Mouse (Mus musculus) intestine, embryonic 14.5 days (tissue): ENCODE measurements at regions not wholly inside any gene's neighbourhood (a gene's known extent, or its start where the extent isn't known, plus 50 kb on each side); places are given as distances from the start of the nearest gene placed in this dataset.

ENCODE experiments used
- ATAC-seq: fragments of 200-750 bp; cut with Nextera tagmentation; replicated peaks from 2 replicates; pipeline ENCODE4 v1.8.0; 2017; ENCODE audit warnings: low read depth, moderate number of reproducible peaks, moderate TSS enrichment, moderate library complexity; ENCODE audit not compliant: low FRiP score, low TSS enrichment
- DNase-seq: peaks from one replicate; pipeline ENCODE4 v3.0.0-alpha.2; 2018; ENCODE audit warnings: low spot score
- H3K27ac ChIP-seq: fragments of 300-500 bp; sonication (generic); 2 replicates; pipeline ENCODE4 v1.5.1; 2014; ENCODE audit warnings: low read depth, mild to moderate bottlenecking, control low read depth
- H3K27me3 ChIP-seq: fragments of 300-500 bp; sonication (generic); replicated peaks from 2 replicates; pipeline ENCODE4 v1.6.1; 2014; ENCODE audit warnings: low read length, control low read depth; ENCODE audit not compliant: control insufficient read depth, insufficient read depth
- H3K36me3 ChIP-seq: fragments of 300-500 bp; sonication (generic); 2 replicates; pipeline ENCODE4 v1.6.1; 2014; ENCODE audit warnings: low read length, control low read depth; ENCODE audit not compliant: control insufficient read depth, insufficient read depth
- H3K4me1 ChIP-seq: fragments of 300-500 bp; sonication (generic); replicated peaks from 2 replicates; pipeline ENCODE4 v1.6.1; 2014; ENCODE audit warnings: low read length, control low read depth, mixed read lengths; ENCODE audit not compliant: control insufficient read depth, insufficient read depth
- H3K4me2 ChIP-seq: fragments of 300-500 bp; sonication (generic); 2 replicates; pipeline ENCODE4 v1.6.1; 2014; ENCODE audit warnings: low read length
- H3K4me3 ChIP-seq: fragments of 300-500 bp; sonication (generic); 2 replicates; pipeline ENCODE4 v1.5.1; 2014; ENCODE audit warnings: low read depth, low read length, control low read depth, mixed read lengths
- H3K9ac ChIP-seq: fragments of 300-500 bp; sonication (generic); 2 replicates; pipeline ENCODE4 v1.6.1; 2014; ENCODE audit warnings: mild to moderate bottlenecking, low read length
- H3K9me3 ChIP-seq: fragments of 300-500 bp; sonication (generic); 2 replicates; pipeline ENCODE4 v1.6.1; 2016; ENCODE audit warnings: low read length, control low read depth; ENCODE audit not compliant: control insufficient read depth
- WGBS: fragments of 180-500 bp; shearing (Covaris S2); extraction: QIAGEN DNeasy Blood & Tissue Kit; methylation state at CpG from one replicate; pipeline ENCODE4 v1.1.7; 2014; 5-methylcytosine and 5-hydroxymethylcytosine counted together

GRCm38 (mm10) chr4:105907611-105908010 lies 117.9 kb downstream of the Gm12728 start:
- Histone ChIP-seq H3K27ac (no peak overlapping the region), H3K27me3 (no peaks in the 10 kb centered on the region), H3K4me2 (no peak overlapping the region), H3K9ac (no peak overlapping the region), H3K9me3 (no peaks in the 10 kb centered on the region), H3K4me1 (no peaks in the 10 kb centered on the region; the same call in 1 of the 2 replicates), H3K4me3 (no peak overlapping the region), H3K36me3 (no peaks in the 10 kb centered on the region)
- WGBS = 74% methylated on average over 7 of the region's 7 CpGs
- ATAC-seq (no peak), DNase-seq (no peak)

- no peaks in the 10 kb centered on the region for H3K27me3 ChIP-seq
- H3K4me3 ChIP-seq = no peak overlapping the region
- H3K27ac ChIP-seq = no peak overlapping the region
- no peak overlapping the region for H3K4me2 ChIP-seq
- DNase-seq = no peak
- H3K9me3 ChIP-seq = no peaks in the 10 kb centered on the region
- ATAC-seq = no peak
- no peak overlapping the region for H3K9ac ChIP-seq
- H3K4me1 ChIP-seq = no peaks in the 10 kb centered on the region; the same call in 1 of the 2 replicates
- H3K36me3 ChIP-seq = no peaks in the 10 kb centered on the region
Measured at GRCm38 (mm10) chr4:105908281-105908680, 118.6 kb downstream of the Gm12728 start.

GRCm38 (mm10) chr4:105909272-105909671 lies 119.6 kb downstream of the Gm12728 start:
- 49% methylated on average over 4 of the region's 4 CpGs for WGBS
- Histone ChIP-seq H3K36me3 (no peaks in the 10 kb centered on the region), H3K4me3 (no peak overlapping the region), H3K9ac (no peak overlapping the region), H3K27ac (no peak overlapping the region), H3K4me2 (no peak overlapping the region), H3K27me3 (no peaks in the 10 kb centered on the region), H3K4me1 (no peaks in the 10 kb centered on the region; the same call in 1 of the 2 replicates), H3K9me3 (no peaks in the 10 kb centered on the region)
- DNase-seq = no peak
- ATAC-seq = no peak

GRCm38 (mm10) chr4:105910666-105911065 lies 121.0 kb downstream of the Gm12728 start:
- Histone ChIP-seq H3K9ac (no peak overlapping the region), H3K9me3 (no peaks in the 10 kb centered on the region), H3K4me2 (no peak overlapping the region), H3K4me1 (no peaks in the 10 kb centered on the region), H3K4me3 (no peak overlapping the region), H3K27ac (no peak overlapping the region), H3K27me3 (no peaks in the 10 kb centered on the region), H3K36me3 (no peaks in the 10 kb centered on the region)
- ATAC-seq = no peak
- no peak for DNase-seq
- 77% methylated on average over 5 of the region's 5 CpGs for WGBS

GRCm38 (mm10) chr4:105911678-105912077 lies 122.0 kb downstream of the Gm12728 start:
- Histone ChIP-seq H3K27me3 (no peaks in the 10 kb centered on the region), H3K9me3 (no peaks in the 10 kb centered on the region), H3K36me3 (no peaks in the 10 kb centered on the region), H3K27ac (no peak overlapping the region), H3K4me2 (no peak overlapping the region), H3K9ac (no peak overlapping the region), H3K4me1 (no peaks in the 10 kb centered on the region), H3K4me3 (no peak overlapping the region)
- DNase-seq (no peak), ATAC-seq (no peak)
- 52% methylated on average over 6 of the region's 6 CpGs for WGBS

GRCm38 (mm10) chr4:105912296-105912695 lies 122.6 kb downstream of the Gm12728 start:
- ATAC-seq = no peak
- no peaks in the 10 kb centered on the region for H3K4me1 ChIP-seq
- no peak for DNase-seq
- no peak overlapping the region for H3K9ac ChIP-seq
- no peak overlapping the region for H3K27ac ChIP-seq
- H3K27me3 ChIP-seq = no peaks in the 10 kb centered on the region
- H3K9me3 ChIP-seq = no peaks in the 10 kb centered on the region
- WGBS = 45% methylated on average over 4 of the region's 4 CpGs
- H3K4me3 ChIP-seq = no peak overlapping the region
- H3K36me3 ChIP-seq = no peaks in the 10 kb centered on the region
- no peak overlapping the region for H3K4me2 ChIP-seq

- Histone ChIP-seq H3K9ac (no peak overlapping the region), H3K9me3 (no peaks in the 10 kb centered on the region), H3K4me2 (no peak overlapping the region), H3K27ac (no peak overlapping the region), H3K36me3 (no peaks in the 10 kb centered on the region), H3K4me1 (no peaks in the 10 kb centered on the region), H3K27me3 (no peaks in the 10 kb centered on the region), H3K4me3 (no peak overlapping the region)
- ATAC-seq (no peak), DNase-seq (no peak)
- WGBS = 45% methylated on average over 6 of the region's 6 CpGs
Measured at GRCm38 (mm10) chr4:105914996-105915395, 125.3 kb downstream of the Gm12728 start.

GRCm38 (mm10) chr4:105916229-105916628 lies 126.6 kb downstream of the Gm12728 start:
- DNase-seq (no peak), ATAC-seq (no peak)
- Histone ChIP-seq H3K36me3 (no peaks in the 10 kb centered on the region), H3K4me1 (no peaks in the 10 kb centered on the region), H3K4me2 (no peak overlapping the region), H3K27ac (no peak overlapping the region), H3K27me3 (no peaks in the 10 kb centered on the region), H3K9ac (no peak overlapping the region), H3K4me3 (no peak overlapping the region), H3K9me3 (no peaks in the 10 kb centered on the region)
- WGBS = 51% methylated on average over 9 of the region's 9 CpGs

- H3K27ac ChIP-seq = no peak overlapping the region
- WGBS = 67% methylated on average over 6 of the region's 6 CpGs
- no peak overlapping the region for H3K9ac ChIP-seq
- H3K36me3 ChIP-seq = no peaks in the 10 kb centered on the region
- no peaks in the 10 kb centered on the region for H3K4me1 ChIP-seq
- H3K4me2 ChIP-seq = no peak overlapping the region
- ATAC-seq (no peak), DNase-seq (no peak)
- H3K4me3 ChIP-seq = no peak overlapping the region
- H3K27me3 ChIP-seq = no peaks in the 10 kb centered on the region
- H3K9me3 ChIP-seq = no peaks in the 10 kb centered on the region
Measured at GRCm38 (mm10) chr4:105924781-105925382, 135.2 kb downstream of the Gm12728 start.
